Mouse (Mus musculus) embryonic facial prominence, embryonic 13.5 days (tissue): ENCODE results near the gene Phlda1. TPM values are rescaled to one million over a fixed set of nuclear protein-coding genes. Genes with fewer than 3 reads are reported as not detected.

Source experiments
- ATAC-seq: fragments of 200-750 bp; cut with Nextera tagmentation; 2 replicates; pipeline ENCODE4 v1.8.0; 2017; ENCODE audit warnings: low read depth; ENCODE audit not compliant: insufficient number of reproducible peaks, insufficient read depth, low FRiP score, low TSS enrichment
- H3K27ac ChIP-seq: fragments of 300-500 bp; sonication (generic); 2 replicates; pipeline ENCODE4 v1.5.1; 2015; ENCODE audit warnings: moderate library complexity, mild to moderate bottlenecking, inconsistent platforms
- H3K27me3 ChIP-seq: fragments of 300-500 bp; sonication (generic); 2 replicates; pipeline ENCODE4 v1.6.1; 2015; ENCODE audit warnings: mild to moderate bottlenecking, inconsistent platforms
- H3K36me3 ChIP-seq: fragments of 300-500 bp; sonication (generic); 2 replicates; pipeline ENCODE4 v1.6.1; 2015; ENCODE audit warnings: mild to moderate bottlenecking, inconsistent platforms
- H3K4me1 ChIP-seq: fragments of 300-500 bp; sonication (generic); 2 replicates; pipeline ENCODE4 v1.6.1; 2015; ENCODE audit warnings: inconsistent platforms
- H3K4me2 ChIP-seq: fragments of 300-500 bp; sonication (generic); 2 replicates; pipeline ENCODE4 v1.6.1; 2015; ENCODE audit warnings: moderate library complexity, mild to moderate bottlenecking, inconsistent platforms
- H3K4me3 ChIP-seq: fragments of 300-500 bp; sonication (generic); 2 replicates; pipeline ENCODE4 v1.5.1; 2015; ENCODE audit warnings: mild to moderate bottlenecking, inconsistent platforms
- H3K9ac ChIP-seq: fragments of 300-500 bp; sonication (generic); 2 replicates; pipeline ENCODE4 v1.6.1; 2015; ENCODE audit warnings: mild to moderate bottlenecking, inconsistent platforms
- H3K9me3 ChIP-seq: fragments of 300-500 bp; sonication (generic); 2 replicates; pipeline ENCODE4 v1.6.1; 2016; ENCODE audit warnings: inconsistent platforms
- WGBS: fragments of 180-500 bp; shearing (Covaris S2); methylation state at CpG from one replicate; pipeline ENCODE4 v1.1.7; 2015; ENCODE audit warnings: mixed read lengths; 5-methylcytosine and 5-hydroxymethylcytosine counted together
- polyA plus RNA-seq: library from polyadenylated mRNA; unstranded; fragments of >200 nt; fragmentation: Nextera tagmentation; extraction: Ambion mirVana; gene quantifications from 2 replicates; pipeline ENCODE4 v1.2.1, GENCODE M21; 2015

The Phlda1 gene
- polyA plus RNA-seq, 1 experiment from 2014 or later = 32.0 TPM

DNA sequence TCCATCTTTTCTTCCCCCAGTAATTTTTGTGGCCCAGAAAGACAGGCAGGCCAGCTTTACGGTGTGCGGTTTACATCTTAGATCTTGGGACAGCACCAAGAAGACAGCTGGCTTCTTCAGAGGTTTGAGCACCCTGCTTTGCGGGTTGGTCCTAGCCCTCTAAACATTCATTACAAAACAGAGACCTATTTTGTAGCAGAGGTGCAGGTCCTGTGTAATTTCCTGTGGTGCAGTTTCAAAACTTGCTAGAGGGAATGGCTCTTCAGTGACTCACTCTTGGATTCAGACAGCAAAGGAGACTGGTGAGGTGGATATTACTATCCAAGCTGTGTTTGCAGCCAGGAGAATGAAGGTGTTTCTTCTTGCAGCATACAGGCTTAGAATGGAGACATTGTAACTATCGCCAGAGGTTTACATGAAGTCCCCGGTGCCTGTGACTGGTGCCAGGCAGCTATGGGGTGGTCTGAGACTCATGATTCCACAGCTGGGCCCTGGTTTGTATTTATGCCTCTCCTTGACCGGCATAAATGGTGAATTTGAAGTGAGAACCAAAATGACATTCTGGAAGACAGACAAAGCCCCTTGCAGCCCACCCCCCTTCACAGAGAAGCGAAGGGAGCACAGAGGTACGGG, 10.8 kb downstream of the Phlda1 start:
- Histone ChIP-seq H3K27me3 (no peaks in the 10 kb centered on the region), H3K9me3 (no peaks in the 10 kb centered on the region), H3K27ac (0 out of 2 replicates have a peak overlapping the region, but pooled peaks have one; percentile 16), H3K4me1 (peaks cover 24% of the 10 kb centered on the region), H3K36me3 (no peaks in the 10 kb centered on the region), H3K4me3 (no peak overlapping the region), H3K4me2 (no peak overlapping the region), H3K9ac (no peak overlapping the region)
- WGBS = 79% methylated on average over 8 of the region's 8 CpGs
- no peak for ATAC-seq

DNA sequence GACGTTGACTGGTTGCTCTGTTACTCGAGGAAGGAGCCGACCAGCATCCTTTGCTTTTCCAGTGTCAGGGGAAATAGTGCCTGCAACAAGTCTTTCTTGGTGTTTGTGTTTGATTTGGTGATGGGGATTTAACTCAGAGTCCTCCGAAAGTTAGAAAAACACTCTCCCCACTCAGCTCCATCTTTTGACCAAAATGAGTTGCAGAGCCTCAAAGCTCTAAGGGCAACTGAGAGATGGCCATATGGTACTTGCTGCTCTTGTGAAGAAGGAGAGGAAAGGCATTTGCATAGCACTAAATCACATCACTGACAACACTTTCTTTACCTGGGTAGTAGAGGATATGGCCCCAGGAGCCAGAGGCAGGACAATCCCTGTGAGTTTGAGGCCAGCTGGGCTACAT, 12.3 kb downstream of the Phlda1 start:
- no peak overlapping the region for H3K27ac ChIP-seq
- H3K4me1 ChIP-seq = peaks cover 24% of the 10 kb centered on the region
- H3K4me3 ChIP-seq = no peak overlapping the region
- 78% methylated on average over 4 of the region's 4 CpGs for WGBS
- no peak overlapping the region for H3K4me2 ChIP-seq
- H3K36me3 ChIP-seq = no peaks in the 10 kb centered on the region
- no peak for ATAC-seq
- no peaks in the 10 kb centered on the region for H3K27me3 ChIP-seq
- no peak overlapping the region for H3K9ac ChIP-seq
- H3K9me3 ChIP-seq = no peaks in the 10 kb centered on the region

DNA sequence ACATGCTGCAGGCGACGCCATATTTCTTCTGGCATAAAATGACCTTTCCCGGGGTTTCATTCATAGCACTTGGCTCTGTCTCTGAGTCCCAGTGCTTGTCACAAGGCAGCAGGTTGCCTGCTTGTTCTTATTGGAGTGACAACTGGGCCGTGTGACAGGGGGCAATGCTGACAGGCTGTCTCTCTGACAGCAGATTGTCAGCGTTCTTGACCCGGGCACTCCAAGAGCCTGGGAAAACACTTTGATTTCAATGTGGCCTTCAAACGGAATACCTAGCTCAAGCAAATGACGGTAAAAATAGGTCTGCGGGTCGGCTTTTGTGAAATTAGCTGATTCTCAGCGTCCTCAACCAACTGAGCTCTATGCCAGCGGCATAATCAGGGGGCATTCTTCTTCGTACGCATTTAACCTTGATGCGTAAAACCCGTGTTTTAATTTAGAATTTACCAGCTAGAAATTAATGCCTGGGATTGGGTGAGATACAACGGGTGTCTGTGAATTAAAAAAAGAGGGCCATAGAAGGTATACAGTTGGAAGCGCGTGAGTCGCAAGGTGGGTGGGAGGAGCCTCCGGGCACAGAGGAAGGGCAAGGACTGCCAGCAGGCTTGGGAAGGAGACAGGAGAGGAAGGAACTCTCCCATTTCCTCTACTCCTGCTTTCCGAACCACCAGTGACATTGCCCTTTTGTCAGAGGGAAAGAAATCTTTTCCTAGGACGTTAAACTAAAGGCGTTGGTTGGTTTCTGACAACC, 13.7 kb downstream of the Phlda1 start:
- H3K27ac ChIP-seq = no peak overlapping the region
- H3K4me2 ChIP-seq = peak overlapping the region; percentile 40
- H3K9me3 ChIP-seq = no peaks in the 10 kb centered on the region
- 50% methylated on average over 24 of the region's 24 CpGs for WGBS
- H3K27me3 ChIP-seq = no peaks in the 10 kb centered on the region
- no peak overlapping the region for H3K4me3 ChIP-seq
- H3K36me3 ChIP-seq = no peaks in the 10 kb centered on the region
- H3K4me1 ChIP-seq = peaks cover 24% of the 10 kb centered on the region
- ATAC-seq = no peak
- H3K9ac ChIP-seq = no peak overlapping the region

DNA sequence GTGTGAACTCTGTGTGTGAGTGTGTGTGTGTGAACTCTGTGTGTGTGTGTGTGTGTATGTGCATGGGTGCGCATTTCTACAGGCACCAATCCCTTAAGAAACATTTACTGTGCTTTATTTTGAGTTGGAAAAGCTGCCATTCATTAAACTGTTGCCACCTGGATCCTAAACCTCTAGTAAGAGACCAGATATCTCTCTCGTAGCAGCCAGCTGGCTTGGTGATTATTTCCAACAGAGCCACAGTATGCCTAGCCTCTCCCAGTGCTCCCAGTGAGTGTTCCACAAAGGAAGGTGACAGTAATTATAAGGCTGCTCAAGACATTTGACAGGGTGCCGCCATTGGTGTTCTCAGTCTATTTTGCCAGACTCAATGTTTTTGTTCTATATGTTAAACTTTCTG, 14.5 kb downstream of the Phlda1 start:
- H3K4me1 ChIP-seq = peaks cover 21% of the 10 kb centered on the region
- H3K9me3 ChIP-seq = no peaks in the 10 kb centered on the region
- 53% methylated on average over 3 of the region's 3 CpGs for WGBS
- no peak overlapping the region for H3K4me2 ChIP-seq
- no peak for ATAC-seq
- no peaks in the 10 kb centered on the region for H3K27me3 ChIP-seq
- no peaks in the 10 kb centered on the region for H3K36me3 ChIP-seq
- H3K4me3 ChIP-seq = no peak overlapping the region
- H3K9ac ChIP-seq = no peak overlapping the region
- H3K27ac ChIP-seq = no peak overlapping the region

DNA sequence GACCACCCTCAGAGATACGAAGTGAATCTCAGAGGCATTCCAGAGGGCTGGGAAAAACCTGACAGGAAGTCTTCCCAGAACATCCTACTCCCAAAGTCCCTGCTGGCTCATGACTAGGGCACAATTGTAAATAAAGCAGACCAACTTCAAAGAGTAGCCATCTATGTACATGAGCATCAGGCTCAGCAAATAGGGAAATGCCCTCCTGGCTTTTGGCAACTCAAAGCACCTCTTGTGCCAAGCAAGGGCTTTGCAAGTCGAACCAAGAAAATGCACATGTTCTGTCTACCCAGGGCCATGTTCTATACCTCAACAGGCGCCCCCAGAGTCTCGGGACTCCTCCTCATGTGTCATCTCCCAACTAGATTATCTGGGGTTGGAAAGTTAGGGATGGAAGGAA, 15.6 kb downstream of the Phlda1 start:
- ATAC-seq = no peak
- Histone ChIP-seq H3K9me3 (no peaks in the 10 kb centered on the region), H3K9ac (no peak overlapping the region), H3K4me2 (no peak overlapping the region), H3K27me3 (no peaks in the 10 kb centered on the region), H3K36me3 (no peaks in the 10 kb centered on the region), H3K27ac (no peak overlapping the region), H3K4me3 (no peak overlapping the region), H3K4me1 (peaks cover 16% of the 10 kb centered on the region)
- WGBS = 60% methylated on average over 4 of the region's 4 CpGs

DNA sequence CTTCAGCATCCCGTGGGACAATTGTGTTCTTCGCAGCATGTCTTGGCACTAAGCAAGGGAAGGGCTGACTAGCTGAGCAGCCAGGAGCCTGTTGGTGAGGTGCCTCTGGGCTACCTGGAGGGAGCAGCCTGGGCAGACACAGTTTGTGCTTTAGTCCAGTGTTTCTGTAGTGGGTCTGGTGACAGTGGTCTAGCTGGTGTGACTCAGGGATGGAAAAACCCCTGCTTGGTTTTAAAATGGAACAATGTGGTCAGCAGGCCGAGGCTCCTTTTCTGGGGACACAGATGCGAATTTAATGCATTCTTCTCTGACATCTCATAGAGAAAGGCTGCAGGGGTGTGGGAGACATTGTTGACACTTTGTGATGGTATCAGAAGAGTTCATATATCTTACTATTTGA, 16.1 kb downstream of the Phlda1 start:
- no peak overlapping the region for H3K27ac ChIP-seq
- no peaks in the 10 kb centered on the region for H3K36me3 ChIP-seq
- no peaks in the 10 kb centered on the region for H3K9me3 ChIP-seq
- H3K27me3 ChIP-seq = no peaks in the 10 kb centered on the region
- no peak overlapping the region for H3K4me2 ChIP-seq
- no peak overlapping the region for H3K4me3 ChIP-seq
- 76% methylated on average over 4 of the region's 4 CpGs for WGBS
- no peak overlapping the region for H3K9ac ChIP-seq
- peaks cover 16% of the 10 kb centered on the region for H3K4me1 ChIP-seq
- no peak for ATAC-seq

DNA sequence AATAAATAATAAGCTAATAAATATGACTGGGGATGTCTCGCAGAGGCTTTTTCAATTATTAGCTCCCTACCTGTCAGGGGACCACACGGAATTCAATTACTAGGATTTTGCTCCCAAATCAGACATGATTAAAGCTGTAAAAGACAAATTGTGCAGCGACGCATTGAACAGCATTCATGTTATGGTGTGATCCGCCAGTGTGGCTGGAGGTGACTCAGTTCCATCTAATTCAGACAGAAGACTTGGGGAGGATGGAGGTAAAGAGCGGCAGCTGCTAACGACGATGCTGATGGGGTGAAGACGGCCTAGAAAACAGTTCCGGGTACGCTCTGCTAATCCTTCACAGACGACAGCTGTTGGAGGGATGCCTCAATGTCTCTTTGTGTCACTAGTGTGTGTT, 17.8 kb downstream of the Phlda1 start:
- Histone ChIP-seq H3K4me3 (no peak overlapping the region), H3K4me2 (no peak overlapping the region), H3K4me1 (peaks cover 19% of the 10 kb centered on the region), H3K27me3 (no peaks in the 10 kb centered on the region), H3K9ac (no peak overlapping the region), H3K9me3 (no peaks in the 10 kb centered on the region), H3K27ac (no peak overlapping the region), H3K36me3 (no peaks in the 10 kb centered on the region)
- 65% methylated on average over 12 of the region's 12 CpGs for WGBS
- no peak for ATAC-seq

DNA sequence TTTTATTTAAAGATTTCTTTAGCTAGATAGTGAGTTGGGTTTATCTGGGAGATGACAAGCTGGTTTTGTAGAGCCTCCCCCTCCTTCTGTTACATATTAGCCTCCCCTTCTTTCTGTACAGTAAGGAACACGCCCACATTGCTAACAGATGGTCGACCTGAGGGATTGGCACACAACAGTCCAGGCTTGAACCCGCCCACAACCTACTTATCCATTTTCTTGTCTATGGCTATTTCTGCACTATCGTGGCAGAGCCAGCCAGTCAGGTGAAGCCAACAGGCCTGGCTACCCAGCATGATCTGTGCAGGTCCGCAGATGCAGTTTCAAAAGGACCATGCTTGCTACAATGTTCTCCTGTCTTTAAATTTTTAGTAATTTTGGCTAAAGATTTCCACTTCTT, 21.0 kb downstream of the Phlda1 start:
- no peak for ATAC-seq
- H3K4me3 ChIP-seq = no peak overlapping the region
- H3K9me3 ChIP-seq = no peaks in the 10 kb centered on the region
- peaks cover 13% of the 10 kb centered on the region for H3K4me1 ChIP-seq
- WGBS = 52% methylated on average over 5 of the region's 5 CpGs
- no peaks in the 10 kb centered on the region for H3K36me3 ChIP-seq
- no peaks in the 10 kb centered on the region for H3K27me3 ChIP-seq
- H3K27ac ChIP-seq = no peak overlapping the region
- H3K9ac ChIP-seq = no peak overlapping the region
- H3K4me2 ChIP-seq = no peak overlapping the region

DNA sequence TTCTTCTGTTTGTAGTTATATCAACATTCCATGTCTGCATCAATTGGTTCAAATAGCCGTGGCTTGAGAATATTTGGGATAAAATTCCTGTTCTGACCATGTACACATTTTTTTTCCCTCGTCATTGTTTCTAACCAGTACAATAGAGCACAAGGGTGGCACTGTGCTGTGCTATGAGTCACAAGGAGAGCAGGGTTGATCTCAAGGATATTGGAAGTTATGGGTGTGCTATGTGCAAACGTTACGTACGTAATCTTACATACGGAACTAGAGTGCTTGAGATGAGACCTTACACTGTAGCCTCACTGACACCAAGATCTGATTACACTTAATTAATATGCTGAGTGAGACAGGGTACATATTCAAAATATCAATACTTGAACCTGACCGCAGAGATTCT, 21.5 kb downstream of the Phlda1 start:
- Histone ChIP-seq H3K4me2 (no peak overlapping the region), H3K36me3 (no peaks in the 10 kb centered on the region), H3K9ac (no peak overlapping the region), H3K4me1 (peaks cover 13% of the 10 kb centered on the region), H3K9me3 (no peaks in the 10 kb centered on the region), H3K4me3 (no peak overlapping the region), H3K27me3 (no peaks in the 10 kb centered on the region), H3K27ac (no peak overlapping the region)
- ATAC-seq = no peak
- WGBS = 79% methylated on average over 7 of the region's 7 CpGs

DNA sequence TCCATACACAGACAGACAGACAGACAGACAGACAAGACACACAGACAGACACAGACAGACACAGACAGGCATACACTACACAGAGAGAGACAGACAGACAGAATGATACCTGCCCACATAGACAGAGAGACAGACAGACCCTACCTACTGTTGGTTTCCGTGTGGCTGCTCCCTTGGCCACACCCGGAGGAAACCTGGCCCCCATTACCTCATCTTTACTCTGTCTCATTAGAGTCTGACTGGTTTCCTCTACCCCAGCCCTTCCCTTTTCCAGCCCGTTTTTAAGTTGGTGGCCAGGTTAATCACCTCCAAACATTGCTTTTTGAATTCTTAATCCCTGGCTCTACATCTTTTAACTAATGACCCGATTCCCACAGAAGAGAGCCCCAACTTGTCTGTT, 22.2 kb downstream of the Phlda1 start:
- H3K36me3 ChIP-seq = no peaks in the 10 kb centered on the region
- H3K27ac ChIP-seq = no peak overlapping the region
- ATAC-seq = no peak
- no peaks in the 10 kb centered on the region for H3K9me3 ChIP-seq
- no peak overlapping the region for H3K4me2 ChIP-seq
- peaks cover 16% of the 10 kb centered on the region for H3K4me1 ChIP-seq
- no peak overlapping the region for H3K9ac ChIP-seq
- 50% methylated on average over 4 of the region's 4 CpGs for WGBS
- H3K4me3 ChIP-seq = no peak overlapping the region
- no peaks in the 10 kb centered on the region for H3K27me3 ChIP-seq

DNA sequence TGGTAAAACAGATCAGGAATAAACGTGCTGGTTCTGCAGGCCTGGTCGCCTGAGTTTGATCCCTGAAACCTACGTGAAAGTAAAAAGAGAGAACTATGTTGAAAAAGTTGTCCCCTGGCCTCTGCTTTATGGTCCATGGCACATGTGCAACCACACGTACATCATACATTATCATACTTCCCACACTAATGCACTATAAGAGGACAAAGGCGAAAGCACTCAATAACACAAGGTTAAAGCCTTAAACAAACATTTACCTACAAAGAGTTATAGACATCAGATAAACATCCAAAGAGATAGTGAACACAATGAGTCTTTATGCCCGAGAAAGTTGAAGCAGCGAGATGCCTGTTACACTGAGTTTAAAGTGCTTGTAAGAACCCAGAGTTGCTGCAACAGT, 24.3 kb downstream of the Phlda1 start:
- Histone ChIP-seq H3K36me3 (no peaks in the 10 kb centered on the region), H3K27ac (no peak overlapping the region), H3K4me2 (no peak overlapping the region), H3K9me3 (no peaks in the 10 kb centered on the region), H3K4me3 (no peak overlapping the region), H3K4me1 (peaks cover 26% of the 10 kb centered on the region), H3K27me3 (no peaks in the 10 kb centered on the region), H3K9ac (no peak overlapping the region)
- ATAC-seq = no peak
- WGBS = 81% methylated on average over 7 of the region's 7 CpGs

DNA sequence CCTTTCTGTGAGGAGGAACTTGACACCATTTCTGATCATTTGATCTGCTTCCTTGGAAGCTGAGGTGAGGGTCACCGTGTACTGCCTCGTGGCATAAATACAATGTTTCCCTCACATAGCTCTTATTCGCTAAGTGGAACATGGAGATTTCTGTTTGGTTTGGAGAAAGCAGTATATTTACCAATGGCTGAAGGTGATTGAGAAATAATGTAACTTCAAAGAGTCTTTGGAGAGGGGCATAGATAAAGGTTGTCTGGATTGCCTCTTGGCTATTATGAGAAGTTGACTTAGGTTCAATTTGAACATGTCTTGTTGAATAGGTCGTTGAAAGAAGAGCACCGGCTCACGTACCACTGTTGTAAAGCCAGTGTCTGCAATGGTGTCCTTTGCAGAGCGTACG, 28.6 kb downstream of the Phlda1 start:
- 67% methylated on average over 8 of the region's 8 CpGs for WGBS

More for the DNA sequence above, 28.6 kb downstream of the Phlda1 start:
- Histone ChIP-seq H3K4me3 (no peak overlapping the region), H3K27me3 (no peaks in the 10 kb centered on the region), H3K4me1 (peaks cover 43% of the 10 kb centered on the region), H3K27ac (no peak overlapping the region), H3K36me3 (no peaks in the 10 kb centered on the region), H3K9ac (no peak overlapping the region), H3K4me2 (no peak overlapping the region), H3K9me3 (no peaks in the 10 kb centered on the region)
- ATAC-seq = no peak
